Mouse (Mus musculus) cerebellum, adult 2 months (tissue): Measurements from ENCODE around the gene Bche. TPM values are rescaled to one million over a fixed set of nuclear protein-coding genes. Genes with fewer than 3 reads are reported as not detected.

Experiments used
- DNase-seq, 2 experiments: peaks; one replicate each; pipeline ENCODE4 v3.0.0; 2021
- H3K27ac ChIP-seq: fragments of 200-500 bp; 2 replicates; pipeline ENCODE4 v1.5.1; 2012; ENCODE audit warnings: low read length, control low read depth, inconsistent platforms; ENCODE audit not compliant: insufficient read depth
- H3K27me3 ChIP-seq: fragments of 200-500 bp; 2 replicates; pipeline ENCODE4 v1.6.1; 2012; ENCODE audit warnings: inconsistent platforms, mild to moderate bottlenecking, low read length, moderate library complexity; ENCODE audit not compliant: control insufficient read depth, insufficient read depth
- H3K4me1 ChIP-seq: fragments of 200-500 bp; 2 replicates; pipeline ENCODE4 v1.6.1; 2011; ENCODE audit warnings: low read length; ENCODE audit not compliant: control insufficient read depth, insufficient read depth
- H3K4me3 ChIP-seq: fragments of 200-500 bp; replicated peaks from 2 replicates; pipeline ENCODE3; 2011; ENCODE audit warnings: mild to moderate bottlenecking, low read depth, low read length, control low read depth; ENCODE audit not compliant: insufficient read depth
- CTCF ChIP-seq: fragments of 200-500 bp; IDR thresholded peaks from 2 replicates; pipeline ENCODE4 v1.5.1; 2011; ENCODE audit warnings: low read depth, mild to moderate bottlenecking, control low read depth, low read length, moderate library complexity, borderline replicate concordance; ENCODE audit not compliant: insufficient read depth
- POLR2A ChIP-seq: fragments of 200-500 bp; IDR thresholded peaks from 2 replicates; pipeline ENCODE4 v1.6.1; 2011; ENCODE audit warnings: low read length, control low read depth, borderline replicate concordance; ENCODE audit not compliant: insufficient read depth
- WGBS: fragments of 180-500 bp; shearing (Covaris S2); methylation state at CpG from one replicate; pipeline ENCODE4 v1.1.7; 2018; 5-methylcytosine and 5-hydroxymethylcytosine counted together
- polyA plus RNA-seq: library from polyadenylated mRNA; depleted of rRNA; stranded (reverse); fragments of >200 nt; gene quantifications from 2 replicates; pipeline ENCODE4 v1.2.3, GENCODE M21; 2012

Gene Bche
- polyA plus RNA-seq, 1 experiment: 2.0 TPM

- Histone ChIP-seq H3K27me3 (no peaks in the 10 kb centered on the region), H3K4me1 (no peaks in the 10 kb centered on the region), H3K4me3 (peak overlapping the region; percentile 34), H3K27ac (no peak overlapping the region)
- no peak for TF ChIP-seq POLR2A
- TF ChIP-seq CTCF: no peak
- DNase-seq: peak; percentile 13 to 16
- 16% methylated on average over 20 of the region's 20 CpGs for WGBS
These were observed 480 bp downstream of the Bche start for GRCm38 (mm10) chr3:73707461-73708409.

GRCm38 (mm10) chr3:73706544-73706943 lies 1.7 kb downstream of the Bche start:
- no peak for DNase-seq
- no peak for TF ChIP-seq CTCF
- TF ChIP-seq POLR2A: no peak
- 42% methylated on average over 1 of the region's 1 CpGs for WGBS
- Histone ChIP-seq H3K27me3 (no peaks in the 10 kb centered on the region), H3K4me3 (no peak overlapping the region), H3K27ac (no peak overlapping the region), H3K4me1 (no peaks in the 10 kb centered on the region)

GRCm38 (mm10) chr3:73698889-73699288 lies 9.3 kb downstream of the Bche start:
- Histone ChIP-seq H3K4me1 (no peaks in the 10 kb centered on the region), H3K27me3 (no peaks in the 10 kb centered on the region), H3K4me3 (no peak overlapping the region), H3K27ac (no peak overlapping the region)
- TF ChIP-seq POLR2A: no peak
- TF ChIP-seq CTCF: no peak
- 39% methylated on average over 1 of the region's 1 CpGs for WGBS
- no peak for DNase-seq

GRCm38 (mm10) chr3:73673333-73673732 lies 34.9 kb downstream of the Bche start:
- 91% methylated on average over 1 of the region's 1 CpGs for WGBS
- no peak for DNase-seq
- Histone ChIP-seq H3K27me3 (no peaks in the 10 kb centered on the region), H3K4me3 (no peak overlapping the region), H3K27ac (no peak overlapping the region), H3K4me1 (no peaks in the 10 kb centered on the region)
- TF ChIP-seq CTCF (no peak), POLR2A (no peak)

GRCm38 (mm10) chr3:73668172-73668571 lies 40.0 kb downstream of the Bche start:
- 81% methylated on average over 5 of the region's 5 CpGs for WGBS
- Histone ChIP-seq H3K4me3 (no peak overlapping the region), H3K4me1 (no peaks in the 10 kb centered on the region), H3K27me3 (no peaks in the 10 kb centered on the region), H3K27ac (no peak overlapping the region)
- TF ChIP-seq CTCF (no peak), POLR2A (no peak)
- DNase-seq: no peak

- no peak overlapping the region for H3K4me3 ChIP-seq
- WGBS: 95% methylated on average over 3 of the region's 3 CpGs
- DNase-seq: no peak
- no peak for TF ChIP-seq POLR2A
- TF ChIP-seq CTCF: no peak
- no peaks in the 10 kb centered on the region for H3K4me1 ChIP-seq
- H3K27me3 ChIP-seq: no peaks in the 10 kb centered on the region
- no peak overlapping the region for H3K27ac ChIP-seq
These were observed 40.7 kb downstream of the Bche start for GRCm38 (mm10) chr3:73667245-73668131.

- Histone ChIP-seq H3K4me1 (no peaks in the 10 kb centered on the region), H3K27ac (no peak overlapping the region), H3K4me3 (no peak overlapping the region), H3K27me3 (no peaks in the 10 kb centered on the region)
- DNase-seq: no peak
- no peak for TF ChIP-seq POLR2A
- TF ChIP-seq CTCF: no peak
These were observed 57.9 kb downstream of the Bche start for GRCm38 (mm10) chr3:73650281-73650680.
